Mouse (Mus musculus): ENCODE results near the gene Ubr7. TPM values are rescaled to one million over a fixed set of nuclear protein-coding genes. Genes with fewer than 3 reads are reported as not detected.

The Ubr7 gene
- polyA plus RNA-seq, 2 experiments, result 39.9 to 48.2 TPM

- H3K27ac ChIP-seq (replicated peaks; ENCODE audit: low read depth, low read length), result no peak overlapping the region
- DNase-seq (ENCODE audit: low spot score) (no peak), ATAC-seq (ENCODE audit: low FRiP score, low read depth) (no peak)
- H3K4me3 ChIP-seq (replicated peaks; ENCODE audit: low read length), result no peak overlapping the region
- 92% methylated on average over 2 of the region's 2 CpGs for WGBS
- H3K9ac ChIP-seq (ENCODE audit: low read depth, low read length, severe bottlenecking), result no peak overlapping the region
- H3K4me2 ChIP-seq (replicated peaks; ENCODE audit: low read depth, low read length, severe bottlenecking), result no peak overlapping the region
- no peaks in the 10 kb centered on the region; the same call in 1 of the 2 replicates for H3K4me1 ChIP-seq (ENCODE audit: control insufficient read depth, insufficient read depth, low read length)
- no peaks in the 10 kb centered on the region for H3K36me3 ChIP-seq (ENCODE audit: control insufficient read depth, insufficient read depth, low read length)
- TF ChIP-seq POLR2A (IDR thresholded peaks at IDR 0.05; ENCODE audit: borderline replicate concordance, extremely low read depth, insufficient read depth, insufficient read length), result no peak
- H3K9me3 ChIP-seq (ENCODE audit: control insufficient read depth, low read length), result no peaks in the 10 kb centered on the region
- H3K27me3 ChIP-seq (ENCODE audit: control insufficient read depth, insufficient read depth, low read length), result no peaks in the 10 kb centered on the region
Observed at GRCm38 (mm10) chr12:102714116-102714515, 43.7 kb upstream of the Ubr7 start.

GRCm38 (mm10) chr12:102714654-102715395 lies 42.9 kb upstream of the Ubr7 start:
- 86% methylated on average over 10 of the region's 10 CpGs for WGBS
- Histone ChIP-seq H3K4me1 (ENCODE audit: control insufficient read depth, insufficient read depth, low read length) (peaks cover 4% of the 10 kb centered on the region; the same call in 1 of the 2 replicates), H3K27me3 (ENCODE audit: control insufficient read depth, insufficient read depth, low read length) (no peaks in the 10 kb centered on the region)

DNA sequence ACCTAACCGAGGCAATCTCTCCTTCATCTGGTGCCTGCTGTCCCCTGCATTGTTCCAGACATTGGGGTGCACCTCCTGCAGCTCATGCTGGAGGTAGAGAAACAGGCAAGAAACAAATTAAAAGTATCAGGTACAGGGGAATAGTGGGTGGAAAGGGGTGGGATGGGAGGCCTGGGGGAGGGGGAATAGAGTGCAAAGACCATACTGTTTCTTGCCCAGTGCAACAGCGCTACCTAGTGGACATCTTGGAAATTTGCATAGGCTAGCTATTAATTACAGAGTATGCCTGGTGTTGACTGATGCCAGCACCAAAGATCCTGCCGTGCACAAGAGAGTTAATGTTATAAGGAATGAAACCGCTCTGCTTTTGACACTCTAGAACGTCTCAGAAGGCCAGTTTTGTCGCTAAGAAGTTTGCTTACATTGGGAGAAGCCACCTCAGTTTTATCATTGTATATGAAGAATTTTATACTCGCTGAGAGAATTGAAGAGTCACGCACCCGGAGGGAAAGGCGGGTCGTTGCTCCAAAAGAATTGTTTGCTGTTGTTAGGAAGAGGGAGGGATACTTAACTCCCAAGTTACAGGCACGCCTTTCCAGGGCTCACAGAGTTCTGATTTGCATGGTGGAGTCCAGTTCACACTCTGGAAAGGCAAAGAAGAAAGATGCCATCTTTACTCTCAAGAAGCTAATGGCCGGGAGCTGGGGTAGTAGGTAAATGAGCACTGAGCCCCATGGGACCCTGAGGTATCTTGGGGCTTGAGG lies 38.0 kb upstream of the Ubr7 start:
- H3K36me3 ChIP-seq (ENCODE audit: control insufficient read depth, insufficient read depth, low read length), result no peaks in the 10 kb centered on the region
- WGBS, result 27% methylated on average over 13 of the region's 13 CpGs
- H3K9ac ChIP-seq (ENCODE audit: low read depth, low read length, severe bottlenecking), result no peak overlapping the region
- DNase-seq (ENCODE audit: low spot score), result peak; percentile 85
- H3K4me3 ChIP-seq (replicated peaks; ENCODE audit: low read length), result no peak overlapping the region
- no peak for TF ChIP-seq POLR2A (IDR thresholded peaks at IDR 0.05; ENCODE audit: borderline replicate concordance, extremely low read depth, insufficient read depth, insufficient read length)
- 0 out of 2 replicates have a peak, but pooled peaks cover 5% of the 10 kb centered on the region for H3K4me1 ChIP-seq (ENCODE audit: control insufficient read depth, insufficient read depth, low read length)
- no peaks in the 10 kb centered on the region for H3K9me3 ChIP-seq (ENCODE audit: control insufficient read depth, low read length)
- peak overlapping the region; percentile 20; the same call in 1 of the 2 replicates for H3K4me2 ChIP-seq (replicated peaks; ENCODE audit: low read depth, low read length, severe bottlenecking)
- H3K27ac ChIP-seq (replicated peaks; ENCODE audit: low read depth, low read length), result no peak overlapping the region
- no peaks in the 10 kb centered on the region for H3K27me3 ChIP-seq (ENCODE audit: control insufficient read depth, insufficient read depth, low read length)
- peak; percentile 76; the same call in 1 of the 2 replicates for ATAC-seq (ENCODE audit: low FRiP score, low read depth)

More at GRCm38 (mm10) chr12:102714654-102715395, 42.9 kb upstream of the Ubr7 start:
- no peak for TF ChIP-seq POLR2A (IDR thresholded peaks at IDR 0.05; ENCODE audit: borderline replicate concordance, extremely low read depth, insufficient read depth, insufficient read length)
- Histone ChIP-seq H3K9ac (ENCODE audit: low read depth, low read length, severe bottlenecking) (no peak overlapping the region), H3K4me2 (replicated peaks; ENCODE audit: low read depth, low read length, severe bottlenecking) (no peak overlapping the region), H3K36me3 (ENCODE audit: control insufficient read depth, insufficient read depth, low read length) (no peaks in the 10 kb centered on the region), H3K4me3 (replicated peaks; ENCODE audit: low read length) (no peak overlapping the region), H3K9me3 (ENCODE audit: control insufficient read depth, low read length) (no peaks in the 10 kb centered on the region), H3K27ac (replicated peaks; ENCODE audit: low read depth, low read length) (no peak overlapping the region)
- ATAC-seq (ENCODE audit: low FRiP score, low read depth) (no peak), DNase-seq (ENCODE audit: low spot score) (no peak)

DNA sequence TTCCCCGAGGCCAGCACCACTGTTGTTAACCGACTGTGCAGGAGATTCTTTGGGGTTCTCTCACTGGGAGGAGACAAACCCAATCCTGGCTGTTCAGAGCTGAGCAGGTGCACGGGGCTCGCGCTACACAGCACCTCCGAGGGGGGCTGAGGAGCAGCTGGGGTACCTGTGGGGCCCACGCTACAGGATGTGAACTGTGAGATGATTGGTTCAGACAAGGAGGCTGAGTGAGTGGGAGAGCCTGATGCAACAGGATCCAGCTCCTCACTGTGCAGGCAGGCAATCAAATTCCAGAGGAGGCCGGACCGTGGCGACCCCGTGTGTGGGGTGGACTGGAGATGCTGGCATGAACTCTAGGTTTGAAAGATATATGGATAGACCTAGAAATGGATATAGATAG lies 35.3 kb upstream of the Ubr7 start:
- no peak for TF ChIP-seq POLR2A (IDR thresholded peaks at IDR 0.05; ENCODE audit: borderline replicate concordance, extremely low read depth, insufficient read depth, insufficient read length)
- WGBS, result 58% methylated on average over 11 of the region's 11 CpGs

GRCm38 (mm10) chr12:102722966-102723365 lies 34.8 kb upstream of the Ubr7 start:
- Histone ChIP-seq H3K4me1 (ENCODE audit: control insufficient read depth, insufficient read depth, low read length) (0 out of 2 replicates have a peak, but pooled peaks cover 5% of the 10 kb centered on the region), H3K4me3 (replicated peaks; ENCODE audit: low read length) (no peak overlapping the region), H3K27me3 (ENCODE audit: control insufficient read depth, insufficient read depth, low read length) (no peaks in the 10 kb centered on the region), H3K4me2 (replicated peaks; ENCODE audit: low read depth, low read length, severe bottlenecking) (no peak overlapping the region), H3K27ac (replicated peaks; ENCODE audit: low read depth, low read length) (no peak overlapping the region), H3K36me3 (ENCODE audit: control insufficient read depth, insufficient read depth, low read length) (no peaks in the 10 kb centered on the region), H3K9me3 (ENCODE audit: control insufficient read depth, low read length) (no peaks in the 10 kb centered on the region), H3K9ac (ENCODE audit: low read depth, low read length, severe bottlenecking) (no peak overlapping the region)
- WGBS, result 82% methylated on average over 8 of the region's 8 CpGs
- no peak for ATAC-seq (ENCODE audit: low FRiP score, low read depth)
- DNase-seq (ENCODE audit: low spot score), result no peak
- no peak for TF ChIP-seq POLR2A (IDR thresholded peaks at IDR 0.05; ENCODE audit: borderline replicate concordance, extremely low read depth, insufficient read depth, insufficient read length)

More for the DNA sequence above, 35.3 kb upstream of the Ubr7 start:
- Histone ChIP-seq H3K9ac (ENCODE audit: low read depth, low read length, severe bottlenecking) (no peak overlapping the region), H3K27me3 (ENCODE audit: control insufficient read depth, insufficient read depth, low read length) (no peaks in the 10 kb centered on the region), H3K4me1 (ENCODE audit: control insufficient read depth, insufficient read depth, low read length) (0 out of 2 replicates have a peak, but pooled peaks cover 5% of the 10 kb centered on the region), H3K36me3 (ENCODE audit: control insufficient read depth, insufficient read depth, low read length) (no peaks in the 10 kb centered on the region), H3K4me2 (replicated peaks; ENCODE audit: low read depth, low read length, severe bottlenecking) (no peak overlapping the region), H3K27ac (replicated peaks; ENCODE audit: low read depth, low read length) (no peak overlapping the region), H3K4me3 (replicated peaks; ENCODE audit: low read length) (no peak overlapping the region), H3K9me3 (ENCODE audit: control insufficient read depth, low read length) (no peaks in the 10 kb centered on the region)
- DNase-seq (ENCODE audit: low spot score) (no peak), ATAC-seq (ENCODE audit: low FRiP score, low read depth) (no peak)
